Mouse (Mus musculus): ENCODE measurements around the gene Adam22. TPM values are rescaled to one million over a fixed set of nuclear protein-coding genes. Genes with fewer than 3 reads are reported as not detected.

Adam22 gene
- polyA plus RNA-seq, 1 experiment from 2014 or later: 47.2 TPM

GRCm38 (mm10) chr5:8362361-8362760 lies 5.6 kb downstream of the Adam22 start:
- Histone ChIP-seq H3K9ac (no peak overlapping the region), H3K4me2 (no peak overlapping the region), H3K9me3 (no peaks in the 10 kb centered on the region), H3K27ac (no peak overlapping the region), H3K4me1 (peaks cover 16% of the 10 kb centered on the region), H3K27me3 (replicated peaks) (no peaks in the 10 kb centered on the region), H3K4me3 (no peak overlapping the region), H3K36me3 (replicated peaks) (no peaks in the 10 kb centered on the region)
- 62% methylated on average over 1 of the region's 1 CpGs for whole genome bisulfite sequencing
- no peak for ATAC-seq (replicated peaks)

- Histone ChIP-seq H3K9me3 (no peaks in the 10 kb centered on the region), H3K4me2 (no peak overlapping the region), H3K36me3 (replicated peaks) (no peaks in the 10 kb centered on the region), H3K4me1 (peaks cover 8% of the 10 kb centered on the region), H3K27me3 (replicated peaks) (no peaks in the 10 kb centered on the region), H3K4me3 (no peak overlapping the region), H3K27ac (no peak overlapping the region), H3K9ac (no peak overlapping the region)
- 0 out of 2 replicates have a peak, but pooled peaks have one; percentile 31 for ATAC-seq (replicated peaks)
- WGBS: 70% methylated on average over 8 of the region's 8 CpGs
Measured at GRCm38 (mm10) chr5:8357677-8358076, 10.3 kb downstream of the Adam22 start.

DNA sequence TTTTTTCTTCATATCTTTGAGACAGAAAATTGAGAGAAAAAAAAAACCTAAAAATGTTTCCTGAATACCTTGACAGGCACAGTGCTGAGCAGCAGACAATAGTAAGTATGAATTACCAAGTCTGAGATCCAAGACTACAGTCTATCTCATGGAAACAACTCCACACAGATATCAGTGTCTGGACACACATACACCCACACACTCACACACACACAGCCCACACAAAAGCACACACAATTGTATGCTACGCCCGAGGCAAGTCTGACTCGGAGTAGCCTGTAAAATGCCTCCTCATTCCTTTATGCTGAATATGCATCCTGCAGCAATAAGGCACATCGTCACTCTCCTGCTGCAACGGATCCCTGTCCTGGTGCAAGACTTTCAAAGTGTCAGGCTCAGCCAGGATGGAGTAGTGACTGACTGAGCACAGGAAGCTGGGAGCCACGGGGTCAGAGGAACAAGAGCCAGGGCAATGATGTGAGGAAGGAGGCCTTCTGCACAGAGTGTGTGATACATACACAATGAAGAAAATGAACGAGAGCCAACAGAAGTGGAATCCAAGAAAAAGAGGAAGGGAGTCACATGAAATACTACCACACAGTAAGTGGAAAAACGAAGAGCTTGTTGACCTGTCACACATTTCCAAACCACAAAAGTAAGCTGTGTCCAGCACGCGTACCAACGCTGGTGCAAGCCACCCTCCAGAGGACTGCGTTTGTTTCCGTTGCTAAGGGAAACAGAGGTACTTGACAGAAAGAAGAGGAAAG lies 10.9 kb downstream of the Adam22 start:
- Histone ChIP-seq H3K27me3 (replicated peaks) (no peaks in the 10 kb centered on the region), H3K4me2 (no peak overlapping the region), H3K36me3 (replicated peaks) (no peaks in the 10 kb centered on the region), H3K9ac (no peak overlapping the region), H3K27ac (no peak overlapping the region), H3K9me3 (no peaks in the 10 kb centered on the region), H3K4me1 (peaks cover 8% of the 10 kb centered on the region), H3K4me3 (no peak overlapping the region)
- WGBS: 50% methylated on average over 13 of the region's 13 CpGs
- ATAC-seq (replicated peaks): peak; percentile 53; the same call in 1 of the 2 replicates

DNA sequence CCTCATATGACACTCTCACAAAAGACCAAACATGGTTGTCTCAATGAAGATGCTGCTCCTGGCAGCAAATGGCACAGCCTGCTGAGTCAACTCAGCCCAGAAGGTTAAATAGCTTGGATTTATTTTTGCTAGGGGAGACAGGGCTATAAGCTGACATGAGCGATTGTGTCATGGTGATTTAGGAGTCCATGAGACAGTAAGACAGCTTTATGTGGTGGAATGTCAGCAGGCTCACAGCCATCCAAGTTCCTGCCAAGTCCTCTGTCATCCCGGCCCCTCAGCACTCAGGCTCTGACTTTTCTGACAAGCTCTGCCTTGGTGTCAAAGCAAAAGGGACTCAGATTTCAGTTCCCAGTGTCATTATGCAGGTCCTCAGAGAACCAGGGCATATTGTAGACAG lies 11.6 kb downstream of the Adam22 start:
- Histone ChIP-seq H3K4me2 (no peak overlapping the region), H3K27me3 (replicated peaks) (no peaks in the 10 kb centered on the region), H3K4me3 (no peak overlapping the region), H3K9ac (no peak overlapping the region), H3K27ac (no peak overlapping the region), H3K9me3 (no peaks in the 10 kb centered on the region), H3K4me1 (peaks cover 8% of the 10 kb centered on the region), H3K36me3 (replicated peaks) (no peaks in the 10 kb centered on the region)
- WGBS: 46% methylated on average over 2 of the region's 2 CpGs
- peak; percentile 56; the same call in 1 of the 2 replicates for ATAC-seq (replicated peaks)

DNA sequence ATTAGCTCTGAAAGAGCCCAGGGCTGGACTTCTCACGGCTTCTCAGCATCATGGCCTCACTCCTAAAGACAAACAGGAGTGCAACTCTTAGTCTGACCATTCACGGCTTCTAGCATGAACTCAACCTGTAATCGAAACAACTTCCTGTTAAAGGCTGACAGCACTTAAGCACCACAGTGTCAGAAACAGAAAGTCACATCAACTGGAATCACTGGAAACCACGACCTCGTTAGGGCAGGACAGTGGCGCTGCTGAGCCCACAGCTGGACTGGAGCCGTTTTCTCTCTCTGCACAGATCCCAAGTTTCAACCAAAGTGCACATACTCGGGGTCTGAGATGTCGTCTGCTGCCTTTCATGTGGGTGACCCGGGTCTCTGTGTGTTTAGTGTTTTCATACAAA lies 18.4 kb downstream of the Adam22 start:
- Histone ChIP-seq H3K9me3 (no peaks in the 10 kb centered on the region), H3K27me3 (replicated peaks) (no peaks in the 10 kb centered on the region), H3K4me2 (no peak overlapping the region), H3K36me3 (replicated peaks) (no peaks in the 10 kb centered on the region), H3K4me3 (no peak overlapping the region), H3K27ac (no peak overlapping the region), H3K4me1 (no peaks in the 10 kb centered on the region), H3K9ac (no peak overlapping the region)
- no peak for ATAC-seq (replicated peaks)
- WGBS: 83% methylated on average over 10 of the region's 10 CpGs

GRCm38 (mm10) chr5:8346329-8346728 lies 21.6 kb downstream of the Adam22 start:
- H3K36me3 ChIP-seq (replicated peaks): no peaks in the 10 kb centered on the region
- H3K4me2 ChIP-seq: no peak overlapping the region
- no peaks in the 10 kb centered on the region for H3K27me3 ChIP-seq (replicated peaks)
- ATAC-seq (replicated peaks): no peak
- H3K9me3 ChIP-seq: no peaks in the 10 kb centered on the region
- no peak overlapping the region for H3K27ac ChIP-seq
- H3K4me1 ChIP-seq: no peaks in the 10 kb centered on the region
- no peak overlapping the region for H3K9ac ChIP-seq
- no peak overlapping the region for H3K4me3 ChIP-seq

- Histone ChIP-seq H3K27ac (no peak overlapping the region), H3K9ac (no peak overlapping the region), H3K4me2 (no peak overlapping the region), H3K27me3 (replicated peaks) (no peaks in the 10 kb centered on the region), H3K36me3 (replicated peaks) (no peaks in the 10 kb centered on the region), H3K4me3 (no peak overlapping the region), H3K9me3 (no peaks in the 10 kb centered on the region), H3K4me1 (no peaks in the 10 kb centered on the region)
- no peak for ATAC-seq (replicated peaks)
- 95% methylated on average over 3 of the region's 3 CpGs for WGBS
Measured at GRCm38 (mm10) chr5:8343296-8343695, 24.7 kb downstream of the Adam22 start.

DNA sequence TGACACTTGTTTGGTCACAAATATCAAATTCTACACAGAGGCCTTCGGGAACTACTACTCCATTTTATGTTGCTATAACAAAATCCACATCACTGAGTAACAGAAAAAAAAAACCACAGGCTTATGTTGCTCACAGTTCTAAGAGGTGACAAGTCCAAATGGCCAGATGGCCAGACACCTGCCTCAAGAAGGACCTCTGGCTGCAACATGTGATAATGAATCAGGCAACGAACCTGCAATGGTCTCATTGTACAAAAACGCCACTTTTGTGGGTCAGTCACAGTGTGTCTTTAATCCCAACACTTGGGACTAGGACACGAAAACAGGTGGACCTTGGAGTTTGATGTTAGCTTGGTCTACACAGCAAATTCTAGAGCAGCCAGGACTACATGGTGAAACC lies 26.3 kb downstream of the Adam22 start:
- no peaks in the 10 kb centered on the region for H3K9me3 ChIP-seq
- H3K27me3 ChIP-seq (replicated peaks): no peaks in the 10 kb centered on the region
- no peaks in the 10 kb centered on the region for H3K4me1 ChIP-seq
- 90% methylated on average over 4 of the region's 4 CpGs for WGBS
- no peak overlapping the region for H3K9ac ChIP-seq
- no peak for ATAC-seq (replicated peaks)
- no peak overlapping the region for H3K4me3 ChIP-seq
- no peaks in the 10 kb centered on the region for H3K36me3 ChIP-seq (replicated peaks)
- no peak overlapping the region for H3K4me2 ChIP-seq
- H3K27ac ChIP-seq: no peak overlapping the region

- Histone ChIP-seq H3K4me3 (no peak overlapping the region), H3K4me2 (no peak overlapping the region), H3K9ac (no peak overlapping the region), H3K27me3 (replicated peaks) (no peaks in the 10 kb centered on the region), H3K4me1 (no peaks in the 10 kb centered on the region), H3K27ac (no peak overlapping the region), H3K36me3 (replicated peaks) (peaks cover 8% of the 10 kb centered on the region; the same call in 1 of the 2 replicates), H3K9me3 (no peaks in the 10 kb centered on the region)
- no peak for ATAC-seq (replicated peaks)
- 69% methylated on average over 4 of the region's 4 CpGs for WGBS
Measured at GRCm38 (mm10) chr5:8327645-8328269, 40.2 kb downstream of the Adam22 start.

GRCm38 (mm10) chr5:8326671-8327070 lies 41.3 kb downstream of the Adam22 start:
- Histone ChIP-seq H3K27me3 (replicated peaks) (no peaks in the 10 kb centered on the region), H3K36me3 (replicated peaks) (peaks cover 8% of the 10 kb centered on the region; the same call in 1 of the 2 replicates), H3K9ac (no peak overlapping the region), H3K4me1 (no peaks in the 10 kb centered on the region), H3K27ac (no peak overlapping the region), H3K9me3 (no peaks in the 10 kb centered on the region), H3K4me3 (no peak overlapping the region), H3K4me2 (no peak overlapping the region)
- ATAC-seq (replicated peaks): no peak
- 82% methylated on average over 5 of the region's 5 CpGs for WGBS

DNA sequence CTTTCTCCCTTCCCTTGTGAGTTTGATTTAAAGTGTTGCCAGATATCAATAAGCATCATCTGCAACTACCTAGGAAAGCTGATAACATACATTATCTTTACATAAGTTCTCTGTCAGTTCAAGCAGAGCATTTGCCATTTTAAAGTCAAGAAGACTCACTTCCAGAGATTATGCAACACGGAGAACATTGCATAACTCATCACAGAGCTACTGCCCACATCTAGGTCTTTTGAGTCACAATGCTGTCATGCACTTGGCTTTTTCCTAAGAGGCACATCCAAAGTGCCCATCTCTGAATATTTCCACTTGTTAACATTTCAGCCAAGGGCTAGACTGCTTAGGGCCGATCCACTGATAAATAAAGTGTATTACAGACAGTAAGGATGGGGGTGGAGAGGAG lies 55.6 kb downstream of the Adam22 start:
- ATAC-seq (replicated peaks): no peak

DNA sequence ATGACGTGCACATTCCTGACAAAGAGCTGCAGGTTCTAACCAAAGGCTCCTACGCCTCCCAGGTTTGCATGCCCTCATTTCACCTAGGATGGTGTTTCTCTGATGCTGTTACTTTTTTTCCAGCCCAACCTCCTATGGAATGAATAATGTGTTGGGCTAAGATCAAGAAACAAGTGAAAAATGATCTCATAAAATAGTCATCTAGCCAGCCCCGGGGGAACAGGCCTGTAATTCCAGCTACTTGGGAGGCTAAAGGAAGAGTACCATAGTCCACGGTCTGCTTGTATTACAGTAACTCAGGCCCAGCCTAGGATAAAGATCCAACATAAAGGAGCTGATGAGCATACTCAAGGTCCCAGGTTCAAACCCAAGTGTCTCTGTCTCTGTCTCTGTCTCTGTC lies 57.1 kb downstream of the Adam22 start:
- Histone ChIP-seq H3K4me2 (no peak overlapping the region), H3K36me3 (replicated peaks) (no peaks in the 10 kb centered on the region), H3K27me3 (replicated peaks) (no peaks in the 10 kb centered on the region), H3K9me3 (no peaks in the 10 kb centered on the region), H3K4me3 (no peak overlapping the region), H3K4me1 (no peaks in the 10 kb centered on the region), H3K9ac (no peak overlapping the region), H3K27ac (no peak overlapping the region)
- ATAC-seq (replicated peaks): no peak
- WGBS: 76% methylated on average over 4 of the region's 4 CpGs

More for the DNA sequence above, 55.6 kb downstream of the Adam22 start:
- Histone ChIP-seq H3K27ac (no peak overlapping the region), H3K4me2 (no peak overlapping the region), H3K4me3 (no peak overlapping the region), H3K27me3 (replicated peaks) (no peaks in the 10 kb centered on the region), H3K9me3 (no peaks in the 10 kb centered on the region), H3K9ac (no peak overlapping the region), H3K4me1 (no peaks in the 10 kb centered on the region), H3K36me3 (replicated peaks) (no peaks in the 10 kb centered on the region)
- WGBS: 100% methylated on average over 2 of the region's 2 CpGs

Data from midbrain, embryonic 15.5 days (tissue).